Mouse (Mus musculus): ENCODE data around the gene Dnlz.

DNA sequence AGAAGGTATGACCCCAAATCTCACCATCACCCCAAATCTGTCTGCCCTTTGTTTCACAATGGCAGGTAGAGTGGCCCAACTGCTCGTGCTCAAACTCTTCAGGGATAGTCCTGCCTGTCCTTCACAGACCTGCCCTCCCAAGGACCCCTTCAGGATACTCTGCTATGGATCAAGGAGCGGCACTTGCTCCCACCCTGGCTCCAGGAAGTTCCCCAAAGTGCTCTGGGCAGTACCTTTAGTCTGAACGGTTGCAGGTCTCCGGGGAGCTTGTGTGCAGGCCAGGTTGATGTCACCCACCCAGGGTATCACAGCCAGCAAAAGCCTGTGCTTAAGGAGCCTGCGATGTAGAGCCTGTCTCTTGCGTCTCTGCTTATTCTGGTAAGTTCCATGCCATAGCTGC lies 16.0 kb upstream of the Dnlz start:
- TF ChIP-seq CTCF (IDR thresholded peaks at IDR 0.05; ENCODE audit: extremely low read depth, insufficient read depth, insufficient read length, insufficient replicate concordance), result no peak
- no peak for TF ChIP-seq POLR2A (IDR thresholded peaks at IDR 0.05; ENCODE audit: low read depth, low read length)
